8 mouse cellular contexts compared by ENCODE assay signal in the genomic region with DNA sequence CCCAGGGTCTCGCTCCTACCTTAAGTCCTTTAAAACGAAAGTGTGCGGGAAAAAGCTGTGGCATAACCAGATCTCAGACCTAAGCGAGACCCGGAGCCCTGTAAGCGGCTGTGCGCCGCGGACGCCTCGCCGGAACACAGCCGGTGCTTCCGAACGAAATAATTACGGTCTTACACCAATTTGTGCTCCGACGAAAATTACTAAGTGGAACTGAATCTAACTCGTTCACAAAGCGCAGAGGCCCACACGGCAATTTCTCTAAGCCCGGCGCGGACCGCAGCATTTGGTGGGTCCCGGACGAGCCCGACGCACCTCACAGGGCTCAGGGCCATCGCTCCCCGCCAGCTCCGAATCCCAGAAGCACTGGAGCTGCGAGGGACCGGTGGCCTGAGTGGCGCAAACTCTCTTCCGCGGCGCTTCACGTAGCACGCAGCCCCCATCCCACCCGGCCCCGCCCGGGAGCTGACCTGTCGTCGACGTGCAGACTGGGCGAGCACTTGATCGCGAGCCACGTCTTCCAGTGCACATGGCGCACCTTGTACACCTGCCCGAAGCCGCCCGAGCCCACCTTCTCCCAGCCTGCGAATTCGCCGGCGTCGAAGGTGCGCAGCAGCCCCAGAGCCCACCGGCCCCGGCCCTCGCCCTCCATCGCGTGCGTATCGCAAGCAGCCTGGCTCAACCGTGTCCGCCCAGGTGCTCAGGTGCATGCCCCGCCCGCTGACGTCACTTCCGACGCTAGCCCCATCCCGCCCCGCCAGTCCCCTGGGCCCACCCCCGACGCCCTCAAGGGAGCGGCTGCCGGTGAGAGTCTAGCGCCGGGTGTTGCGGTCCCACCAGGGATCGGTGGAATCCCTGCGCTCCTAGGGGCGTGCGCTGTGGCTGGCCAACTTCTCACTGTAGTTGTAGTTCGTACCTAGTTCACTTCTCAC. TPM values are rescaled to one million over a fixed set of nuclear protein-coding genes. Genes with fewer than 3 reads are reported as not detected.
DNase-seq lines count a peak whose midpoint lies in the region; ATAC-seq lines count a peak whose summit lies in the region.

A gene (minus strand): TSS at position 727 of the 929 bp plus-strand sequence.

- H3K9ac ChIP-seq in forebrain, embryonic 11.5 days (ENCODE audit: low read length): peak within 1 kb of the TSS; percentile 43; the same call in 1 of the 2 replicates
- peak within 1 kb of the TSS; percentile 65 for H3K9ac ChIP-seq in intestine, embryonic 15.5 days
- peak within 1 kb of the TSS; percentile 27; the same call in 1 of the 2 replicates for H3K9ac ChIP-seq in liver, embryonic 15.5 days
- no peak within 1 kb of the TSS for H3K9ac ChIP-seq in neural tube, embryonic 14.5 days (replicated peaks; ENCODE audit: low read depth, low read length)

- peak within 1 kb of the TSS; percentile 78 for H3K4me2 ChIP-seq in forebrain, embryonic 11.5 days (ENCODE audit: low read depth, low read length, severe bottlenecking)
- peak within 1 kb of the TSS; percentile 70 for H3K4me2 ChIP-seq in intestine, embryonic 15.5 days (replicated peaks)
- peak within 1 kb of the TSS; percentile 55 for H3K4me2 ChIP-seq in liver, embryonic 15.5 days
- peak within 1 kb of the TSS; percentile 58 for H3K4me2 ChIP-seq in neural tube, embryonic 14.5 days (ENCODE audit: low read depth, low read length)

- no peak within 1 kb of the TSS for H3K27ac ChIP-seq in forebrain, embryonic 11.5 days (ENCODE audit: low read depth, low read length)
- H3K27ac ChIP-seq in intestine, embryonic 15.5 days: peak within 1 kb of the TSS; percentile 60; the same call in 1 of the 2 replicates
- no peak within 1 kb of the TSS for H3K27ac ChIP-seq in liver, embryonic 15.5 days (replicated peaks)
- H3K27ac ChIP-seq in neural tube, embryonic 14.5 days (ENCODE audit: low read depth, low read length): no peak within 1 kb of the TSS

- H3K9me3 ChIP-seq in forebrain, embryonic 11.5 days (ENCODE audit: control insufficient read depth, low read length): no peaks in the 10 kb centered on the region
- H3K9me3 ChIP-seq in intestine, embryonic 15.5 days: no peaks in the 10 kb centered on the region
- H3K9me3 ChIP-seq in liver, embryonic 15.5 days (replicated peaks): no peaks in the 10 kb centered on the region
- H3K9me3 ChIP-seq in neural tube, embryonic 14.5 days (ENCODE audit: control insufficient read depth, low read length): no peaks in the 10 kb centered on the region

- H3K36me3 ChIP-seq in forebrain, embryonic 11.5 days (ENCODE audit: control insufficient read depth, insufficient read depth, low read length): no peaks in the 10 kb centered on the region
- H3K36me3 ChIP-seq in intestine, embryonic 15.5 days: no peaks in the 10 kb centered on the region
- no peaks in the 10 kb centered on the region for H3K36me3 ChIP-seq in liver, embryonic 15.5 days (replicated peaks)
- H3K36me3 ChIP-seq in neural tube, embryonic 14.5 days (ENCODE audit: control insufficient read depth, insufficient read depth, low read length): no peaks in the 10 kb centered on the region

- DNase-seq in ovary, postnatal 14 days (ENCODE audit: low spot score): peak; percentile 34
- DNase-seq in ovary, postnatal 10 days (ENCODE audit: low spot score): no peak
- peak; percentile 77 for DNase-seq in forebrain, embryonic 11.5 days (ENCODE audit: low spot score)
- DNase-seq in yolk sac, embryonic 10.5 days (ENCODE audit: low spot score): peak; percentile 90
- DNase-seq in cerebellum, adult 9-11 months: no peak

- H3K27me3 ChIP-seq in forebrain, embryonic 11.5 days (ENCODE audit: control insufficient read depth, insufficient read depth, low read length): peaks cover 31% of the 10 kb centered on the region
- peaks cover 23% of the 10 kb centered on the region for H3K27me3 ChIP-seq in intestine, embryonic 15.5 days (replicated peaks)
- peaks cover 62% of the 10 kb centered on the region for H3K27me3 ChIP-seq in liver, embryonic 15.5 days
- peaks cover 39% of the 10 kb centered on the region for H3K27me3 ChIP-seq in neural tube, embryonic 14.5 days (ENCODE audit: control insufficient read depth, insufficient read depth, low read length)

- WGBS in forebrain, embryonic 11.5 days: under 1% methylated on average over 85 of the region's 88 CpGs
- under 1% methylated on average over 88 of the region's 88 CpGs for WGBS in intestine, embryonic 15.5 days
- WGBS in liver, embryonic 15.5 days (ENCODE audit: insufficient replicate concordance): 1% methylated on average over 88 of the region's 88 CpGs
- WGBS in neural tube, embryonic 14.5 days: under 1% methylated on average over 88 of the region's 88 CpGs

- peak; percentile 65 for ATAC-seq in forebrain, embryonic 11.5 days (replicated peaks; ENCODE audit: low FRiP score)
- ATAC-seq in intestine, embryonic 15.5 days: peak; percentile 96
- peak; percentile 73 for ATAC-seq in liver, embryonic 15.5 days (ENCODE audit: insufficient read depth)
- peak; percentile 63; the same call in 1 of the 2 replicates for ATAC-seq in neural tube, embryonic 14.5 days (ENCODE audit: low read depth)

- peak within 1 kb of the TSS; percentile 46 for H3K4me3 ChIP-seq in forebrain, embryonic 11.5 days (ENCODE audit: low read depth, low read length)
- H3K4me3 ChIP-seq in intestine, embryonic 15.5 days (replicated peaks): peak within 1 kb of the TSS; percentile 54
- peak within 1 kb of the TSS; percentile 53 for H3K4me3 ChIP-seq in liver, embryonic 15.5 days (replicated peaks)
- H3K4me3 ChIP-seq in neural tube, embryonic 14.5 days (ENCODE audit: low read depth, low read length): peak within 1 kb of the TSS; percentile 29

- peaks cover 5% of the 10 kb centered on the region; the same call in 1 of the 2 replicates for H3K4me1 ChIP-seq in forebrain, embryonic 11.5 days (replicated peaks; ENCODE audit: control insufficient read depth, insufficient read depth, low read length)
- peaks cover 25% of the 10 kb centered on the region for H3K4me1 ChIP-seq in intestine, embryonic 15.5 days (replicated peaks)
- H3K4me1 ChIP-seq in liver, embryonic 15.5 days (replicated peaks): 0 out of 2 replicates have a peak, but pooled peaks cover 5% of the 10 kb centered on the region
- peaks cover 6% of the 10 kb centered on the region; the same call in 1 of the 2 replicates for H3K4me1 ChIP-seq in neural tube, embryonic 14.5 days (ENCODE audit: control insufficient read depth, insufficient read depth, low read length)

RNA-seq across cellular contexts. Expression of the gene that starts here (rescaled TPM):
- polyA plus RNA-seq in forebrain, embryonic 11.5 days (2014; fragmentation: Nextera tagmentation; extraction: Ambion mirVana): 1.6 and 1.7 TPM in 2 replicates
- polyA plus RNA-seq in intestine, embryonic 15.5 days (2015; fragmentation: Nextera tagmentation; extraction: Ambion mirVana): 19.6 and 21.7 TPM in 2 replicates
- 3.2 and 3.4 TPM in 2 replicates for polyA plus RNA-seq in liver, embryonic 15.5 days (2015; fragmentation: Nextera tagmentation; extraction: Ambion mirVana)
- polyA plus RNA-seq in neural tube, embryonic 14.5 days (2014; fragmentation: Nextera tagmentation; extraction: Ambion mirVana): 0.31 and 0.33 TPM in 2 replicates

Comparison
In these comparisons a context has a peak if more than half of its experiments do, and no peak if none do; other contexts are left out.
1. DNase-seq: peak in ovary, postnatal 14 days (single experiment), forebrain, embryonic 11.5 days (single experiment) and yolk sac, embryonic 10.5 days (single experiment); none in ovary, postnatal 10 days (single experiment) and cerebellum, adult 9-11 months (single experiment).
2. Peak in ATAC-seq, H3K4me3 ChIP-seq and H3K4me2 ChIP-seq in neural tube, embryonic 14.5 days; RNA of the gene not detected or under 1 TPM.
3. Peak in every context shown above with its lines, with median percentiles within 50 percentile points of each other: ATAC-seq, H3K4me2 ChIP-seq and H3K4me3 ChIP-seq.